Mouse (Mus musculus) kidney, postnatal 36 days (tissue): ENCODE results near the gene Zfp773.
"Not testable (repeated sequence)": the region's sequence is repeated elsewhere in the genome, so short reads cannot be mapped to it uniquely, and the experiment has no call there.

Experiments used
- DNase-seq, 2 experiments: peaks; one replicate each; pipeline ENCODE4 v3.0.0; 2021 to 2022; ENCODE audit warnings: mixed read lengths in 2 of 2

Zfp773 gene

DNA sequence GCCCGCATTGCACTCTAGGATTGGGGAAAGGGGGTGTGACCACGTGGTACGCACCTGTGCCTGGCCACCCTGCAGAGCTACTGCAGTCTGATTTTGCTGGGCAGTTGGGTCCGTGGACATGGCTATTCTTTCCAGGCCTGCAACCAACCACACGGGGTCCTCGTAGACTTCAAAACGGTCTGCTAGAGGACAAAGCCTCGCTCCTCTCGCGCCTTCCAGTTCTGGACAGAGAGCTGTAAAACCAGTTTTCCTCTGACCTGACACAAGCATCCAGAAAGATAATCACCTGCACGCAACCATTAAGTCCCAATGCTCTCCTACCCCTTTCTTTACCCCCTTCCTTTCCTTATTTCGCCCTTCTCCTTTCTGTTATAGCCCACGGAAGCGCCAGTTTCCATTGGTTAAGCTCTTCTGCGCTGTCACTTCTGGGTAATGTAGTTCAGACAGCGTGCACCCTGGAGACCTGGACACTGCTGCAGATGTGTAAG, at the start of gene Zfp773:
Gene Zfp773 (minus strand): TSS at position 377 of the 488 bp plus-strand sequence.
- DNase-seq, result peak; percentile 64 to 72

DNA sequence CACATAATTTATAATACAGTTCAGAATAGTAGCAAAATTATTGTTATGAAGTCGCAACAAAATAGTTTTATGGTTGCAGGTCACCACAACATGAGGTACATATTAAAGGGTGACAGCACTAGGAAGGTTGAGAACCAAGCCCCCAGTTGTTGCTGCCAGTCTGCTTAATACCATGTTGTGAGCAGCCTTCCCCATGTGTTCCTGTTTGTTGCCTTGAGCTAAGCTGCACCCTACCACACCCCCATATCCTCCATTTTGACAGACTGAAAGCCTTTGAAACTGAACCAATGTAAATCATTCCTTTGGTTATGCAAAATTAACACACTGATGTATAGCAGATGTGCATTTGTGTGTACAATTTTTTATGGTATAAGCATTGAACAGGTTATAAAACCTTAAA, 49.3 kb upstream of the Zfp773 start:
- DNase-seq, result no peak

DNA sequence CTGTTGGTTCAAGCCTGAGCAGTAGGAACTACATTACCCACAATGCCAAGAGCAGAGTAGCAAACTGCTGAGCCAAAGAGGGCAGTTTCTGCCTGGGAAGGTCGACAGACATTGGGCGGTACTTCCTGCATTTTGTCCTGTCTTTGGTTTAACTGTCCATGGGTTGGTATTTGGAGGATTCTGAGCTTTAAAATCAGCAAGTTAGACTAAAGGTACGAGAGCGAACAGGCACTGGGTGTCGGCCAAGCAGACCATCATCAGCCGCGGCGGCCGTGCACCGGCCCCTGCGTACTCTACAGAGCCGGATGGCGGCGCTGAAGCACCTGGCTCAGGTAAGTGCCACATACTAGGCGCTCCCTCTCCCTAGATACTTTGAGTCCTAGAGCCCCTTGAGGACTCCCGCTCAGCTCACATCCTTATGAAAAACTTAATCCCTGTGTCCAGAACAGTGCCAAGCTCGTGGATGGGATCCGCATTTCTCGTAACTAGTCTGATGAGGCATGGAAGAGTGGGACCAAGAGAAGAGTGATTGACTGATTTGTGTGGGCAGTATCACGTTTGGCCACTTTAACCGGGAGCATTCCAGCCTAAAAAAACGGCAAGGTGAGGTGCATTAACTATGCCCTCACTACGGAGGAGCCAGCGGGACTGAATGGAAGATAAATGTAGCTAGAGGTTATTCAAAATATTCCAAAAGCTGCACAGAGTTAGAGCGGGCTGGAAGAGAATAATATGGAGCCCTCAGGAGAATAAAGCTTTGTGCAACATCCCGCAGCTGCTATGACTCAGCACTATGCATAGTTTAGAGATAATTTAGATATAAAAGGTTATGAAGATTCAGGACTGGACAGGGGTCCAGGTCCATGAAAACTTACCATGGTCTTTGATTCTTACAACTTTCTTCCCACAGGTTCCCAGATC, 34.9 kb upstream of the Zfp773 start, which contains the start of gene Zfp418:
Gene Zfp418 (plus strand): TSS at position 104 of the 921 bp plus-strand sequence.
- DNase-seq, result peak; percentile 71 to 86

DNA sequence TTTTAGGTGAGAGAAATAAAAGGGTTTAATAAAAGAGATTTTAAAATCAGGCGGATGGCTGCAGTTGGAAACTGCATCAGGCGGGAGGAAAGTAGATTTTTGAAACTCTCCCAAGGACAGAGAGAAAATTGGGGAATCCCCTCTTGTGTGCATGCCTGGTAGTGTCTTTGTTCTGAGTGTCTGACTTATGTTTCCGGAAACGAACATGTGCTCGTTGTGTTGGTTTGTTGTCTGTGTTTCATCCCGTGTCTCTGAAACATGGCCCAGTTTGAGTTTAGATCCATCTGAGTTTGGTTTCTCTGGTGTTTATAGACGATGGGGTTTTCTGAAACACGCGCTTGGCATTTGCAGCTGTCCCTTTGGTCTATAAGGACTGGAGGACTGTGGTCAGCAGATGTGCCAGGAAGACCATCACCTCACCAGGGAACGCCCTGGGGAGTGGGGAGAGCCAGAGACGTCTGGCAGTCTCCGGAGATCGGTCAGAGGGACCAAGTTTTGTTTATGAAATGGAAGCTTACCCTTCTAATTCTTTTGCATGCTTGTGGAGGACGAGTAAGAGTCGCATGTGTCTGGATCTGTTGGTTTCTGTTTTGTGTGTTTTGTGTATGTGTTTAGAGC, 9.5 kb upstream of the Zfp773 start:
- DNase-seq, result no peak

GRCm38 (mm10) chr7:7144215-7144614, 7.7 kb upstream of the Zfp773 start:
- DNase-seq, result no peak

GRCm38 (mm10) chr7:7132751-7133150, 3.8 kb downstream of the Zfp773 start:
- no peak for DNase-seq

- not testable (repeated sequence) for DNase-seq
Observed at GRCm38 (mm10) chr7:7130491-7131124, 5.9 kb downstream of the Zfp773 start.

DNA sequence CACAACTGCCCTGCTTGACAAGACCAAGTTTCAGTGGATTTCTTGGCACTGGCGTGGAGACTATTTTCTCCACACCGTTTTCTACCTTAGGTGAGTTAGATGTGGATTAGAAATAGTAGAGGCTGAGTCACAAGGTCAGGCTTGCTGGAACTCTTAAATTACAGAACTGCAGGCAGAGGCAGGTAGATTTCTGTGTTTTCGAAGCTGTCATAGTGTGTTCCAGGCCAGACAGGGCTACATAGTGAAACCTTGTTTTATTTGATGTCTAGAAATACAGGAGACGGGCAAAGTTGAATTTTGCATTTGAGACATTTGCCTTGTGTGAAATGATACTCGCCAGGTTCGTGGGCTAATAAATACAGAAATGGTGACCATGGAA, 15.0 kb downstream of the Zfp773 start:
- no peak for DNase-seq

DNA sequence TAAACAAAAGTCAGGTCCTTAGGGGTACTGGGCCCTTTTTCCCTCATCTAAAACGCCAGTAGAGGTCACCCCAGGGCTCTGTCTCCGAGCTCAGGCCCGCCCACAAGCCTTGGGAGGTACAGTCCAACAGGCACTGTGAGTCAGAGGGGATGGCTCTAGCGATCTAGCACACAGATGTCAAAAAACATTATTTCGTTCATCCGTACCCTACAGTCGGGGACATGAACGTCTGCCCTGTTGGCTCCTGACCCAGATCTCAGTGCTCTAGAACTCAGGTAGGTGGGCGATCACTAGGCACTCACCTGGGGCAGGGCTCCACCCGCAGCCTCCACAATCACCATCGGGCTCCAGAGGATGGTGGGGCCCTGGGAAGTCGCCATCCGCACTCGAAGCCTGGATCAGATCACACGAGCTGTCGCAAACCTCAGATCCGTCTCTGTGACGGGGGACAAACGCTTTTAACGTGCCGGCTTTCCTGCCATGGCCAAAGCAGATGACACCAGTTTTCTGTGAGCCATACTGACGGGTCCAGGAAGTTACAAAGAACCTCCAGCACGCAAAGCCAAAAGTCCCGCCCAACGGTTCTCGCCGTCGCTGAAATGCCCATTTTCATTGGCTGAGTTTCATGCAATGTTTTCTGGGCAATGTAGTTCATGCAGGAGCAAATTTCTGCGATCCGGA, 15.5 kb downstream of the Zfp773 start, which contains the start of gene Zfp954:
Gene Zfp954 (minus strand): TSS at position 568 of the 681 bp plus-strand sequence.
- DNase-seq, result peak; percentile 91 to 93

DNA sequence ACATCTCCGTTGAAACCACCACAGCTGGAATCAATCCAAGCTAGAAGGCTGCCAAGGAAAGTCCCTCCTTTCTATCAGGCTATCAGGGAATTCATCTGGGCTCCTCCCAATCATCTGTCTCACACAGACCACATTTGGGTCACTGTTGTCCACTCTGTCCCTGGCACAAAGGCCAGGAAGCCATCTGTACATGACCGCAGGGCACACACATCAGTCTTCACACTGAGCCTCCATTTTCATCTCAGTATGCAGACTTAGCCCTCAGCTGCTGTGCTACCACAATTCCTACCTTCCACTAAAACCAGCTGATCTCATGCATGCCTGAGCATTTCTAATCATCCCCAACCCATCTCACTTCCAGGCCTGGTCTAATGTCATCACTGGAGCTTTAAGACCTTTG, 18.1 kb downstream of the Zfp773 start:
- no peak for DNase-seq

- no peak for DNase-seq
Observed at GRCm38 (mm10) chr7:7108501-7108900, 28.1 kb downstream of the Zfp773 start.
